Mouse (Mus musculus): ENCODE data around the gene Ecsit.

Ecsit gene

DNA sequence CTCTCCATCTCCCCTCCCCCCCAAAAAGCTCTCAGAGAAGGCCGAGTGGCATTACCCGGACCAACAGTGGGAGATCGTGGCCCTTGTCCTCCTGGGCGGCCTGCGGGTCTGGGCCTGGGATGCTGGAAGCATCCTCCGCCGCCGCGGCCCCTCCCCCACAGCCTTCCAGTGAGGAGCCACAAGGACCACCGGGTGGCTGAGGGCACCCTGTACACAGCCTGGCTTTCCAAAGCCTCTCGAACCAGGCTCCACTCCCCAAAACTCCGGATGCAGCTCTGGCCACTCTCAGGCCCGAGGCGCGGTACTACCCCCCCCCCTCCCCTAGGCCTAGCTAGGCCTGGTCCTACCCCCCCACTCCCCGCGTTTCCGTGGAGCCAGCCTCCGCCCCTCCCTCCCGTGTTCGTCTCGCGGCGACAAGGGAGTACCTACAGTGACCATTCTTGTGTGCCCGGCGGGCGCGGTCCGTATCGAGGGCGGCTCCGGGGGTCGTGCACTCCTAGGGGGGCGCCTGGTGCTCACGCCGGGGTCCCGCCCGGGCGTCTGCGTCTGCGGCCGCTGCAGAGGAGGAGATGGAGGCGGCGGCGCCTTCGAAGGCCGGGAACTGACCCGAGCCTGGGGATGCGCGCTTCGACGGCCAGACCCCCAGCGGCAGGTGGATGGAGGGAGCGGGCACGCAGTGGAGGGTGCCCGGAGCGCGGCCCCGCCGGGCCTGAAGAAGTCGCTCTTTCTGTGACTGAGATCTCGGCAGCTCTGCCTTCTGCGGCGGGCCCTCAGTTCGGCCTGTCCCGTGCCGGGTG is 33.9 kb downstream of the Ecsit start:
- peak; percentile 20 for DNase-seq (ENCODE audit: low read depth)

DNA sequence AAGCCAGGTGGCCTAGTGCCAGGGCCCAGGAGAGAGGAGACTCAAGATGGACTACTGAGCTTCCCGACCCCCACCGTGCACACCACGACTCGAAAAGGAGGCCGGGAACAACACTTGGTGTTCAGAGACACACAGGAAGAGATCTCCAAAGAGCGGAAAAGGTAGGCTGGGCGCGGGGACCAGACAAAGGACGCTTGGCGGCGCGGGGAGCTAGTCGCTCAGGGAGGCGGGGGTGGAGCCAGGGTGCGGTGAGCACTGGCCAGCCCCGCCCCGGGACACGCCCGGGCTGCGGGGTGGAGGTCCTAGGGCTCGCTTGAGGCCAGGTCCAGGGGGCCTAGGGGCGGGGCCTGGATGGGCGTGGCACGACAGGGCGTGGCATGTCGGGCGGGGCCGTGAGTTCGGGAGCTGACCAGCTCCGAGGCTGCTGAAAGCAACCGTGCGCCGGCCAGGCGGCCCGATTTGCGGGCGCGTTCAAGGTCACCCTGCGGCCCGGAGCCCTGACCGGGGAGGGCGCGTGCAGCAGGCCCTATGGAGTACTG is 34.8 kb downstream of the Ecsit start:
- peak; percentile 69 for DNase-seq (ENCODE audit: low read depth)

DNA sequence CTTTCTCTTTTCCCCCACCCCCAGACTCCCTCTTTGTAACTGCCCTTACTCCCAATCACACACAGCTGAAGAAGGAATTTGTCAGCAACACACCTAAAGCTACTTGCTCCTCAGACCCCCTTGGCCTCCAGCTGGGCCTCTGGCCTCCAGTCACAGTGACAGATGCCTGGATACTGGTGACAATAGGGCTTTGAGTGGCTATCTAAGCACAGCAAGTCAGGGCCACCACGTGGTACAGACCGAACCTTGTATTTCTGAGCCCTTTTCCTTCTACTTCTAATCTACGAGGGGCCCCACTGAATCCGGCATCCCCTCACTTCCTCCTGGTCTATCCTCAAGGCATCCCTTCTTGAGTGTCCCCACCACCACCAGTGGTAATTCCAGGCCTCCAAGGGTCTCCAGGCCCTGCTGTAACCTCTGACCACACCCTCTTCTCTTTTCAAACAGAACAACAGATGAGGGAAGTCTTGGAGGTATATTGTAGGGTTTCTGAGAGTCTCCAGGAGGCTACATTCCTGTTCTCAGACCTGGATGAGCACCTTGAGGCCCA is 35.4 kb downstream of the Ecsit start:
- DNase-seq (ENCODE audit: low read depth) = no peak

DNA sequence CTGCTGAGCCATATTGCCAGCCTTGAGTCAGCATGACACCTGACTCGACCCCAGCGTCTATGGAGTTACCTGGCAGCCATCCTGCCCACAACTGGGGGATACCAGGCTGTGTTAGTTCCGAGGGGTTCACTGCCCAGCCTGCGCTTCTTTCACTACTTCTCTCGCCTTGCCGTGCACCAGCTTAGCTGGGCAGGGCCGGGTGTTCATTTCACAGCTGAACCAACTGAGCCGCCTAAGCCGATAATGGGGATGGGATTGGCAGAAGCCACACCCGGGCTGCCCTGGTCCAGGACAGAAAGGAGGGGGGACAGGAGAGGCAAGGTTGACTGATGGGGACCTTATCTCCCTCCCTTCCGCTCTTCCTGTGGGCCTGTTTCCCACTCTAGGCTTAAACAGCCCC is 35.9 kb downstream of the Ecsit start:
- DNase-seq (ENCODE audit: low read depth) = no peak

DNA sequence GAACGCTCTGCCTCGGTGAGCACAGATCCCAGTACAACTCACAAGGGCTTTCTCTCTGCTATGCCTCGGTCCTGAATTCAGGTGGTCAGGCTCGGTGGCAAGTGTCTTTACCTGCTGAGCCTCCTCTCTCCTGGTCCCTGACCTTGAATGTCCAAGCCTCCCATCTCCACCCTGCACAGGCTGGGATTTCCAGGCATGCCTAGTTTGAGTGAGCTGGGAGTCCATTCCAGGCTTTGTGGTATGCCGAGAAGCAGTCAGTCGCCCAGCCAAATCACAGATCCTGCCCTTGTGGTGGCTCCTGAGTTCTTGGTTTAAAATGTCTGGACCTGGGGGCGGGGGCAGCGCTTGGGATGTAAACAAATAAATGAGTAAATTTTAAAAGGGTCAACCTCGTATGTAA is 37.9 kb downstream of the Ecsit start:
- no peak for DNase-seq (ENCODE audit: low read depth)

DNA sequence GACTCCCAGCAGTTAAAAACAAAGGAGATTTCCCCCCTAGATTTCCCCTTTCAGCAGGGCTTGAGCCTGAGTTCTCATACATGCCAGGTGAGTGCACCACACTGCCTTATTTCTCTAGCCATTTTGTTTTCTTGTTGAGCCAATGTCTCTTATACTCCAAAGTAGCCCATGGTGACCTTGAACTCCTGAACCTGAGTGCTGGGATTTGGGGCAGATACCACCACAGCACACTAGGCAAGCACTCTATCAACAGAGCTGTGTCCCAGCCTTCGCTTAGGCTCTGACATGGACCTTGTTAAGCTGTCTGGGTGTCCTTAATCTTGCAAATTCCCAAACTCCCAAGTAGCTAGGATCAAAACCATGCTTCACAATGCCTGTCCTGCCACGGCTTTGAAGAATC is 43.4 kb downstream of the Ecsit start:
- no peak for DNase-seq (ENCODE audit: low read depth)

DNA sequence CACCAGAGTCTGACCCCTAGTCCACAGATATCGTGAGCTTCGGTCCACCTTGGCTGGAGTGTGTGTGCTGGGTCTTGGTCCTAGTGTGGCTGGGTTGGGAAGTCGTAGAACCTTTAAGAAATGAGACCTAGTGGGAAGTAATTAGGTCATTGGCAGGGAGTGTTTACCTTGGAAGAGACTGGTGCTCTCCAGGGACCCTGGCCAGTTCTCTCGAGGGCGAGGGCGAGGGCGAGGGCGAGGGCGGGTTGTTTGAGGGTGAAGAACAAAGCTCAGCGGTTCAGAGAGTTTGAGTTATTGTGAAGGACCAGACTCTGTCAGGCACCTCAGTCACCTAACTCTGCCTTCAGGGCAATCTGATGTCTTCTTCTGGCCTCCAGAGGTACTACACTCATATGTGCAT is 47.4 kb downstream of the Ecsit start:
- DNase-seq (ENCODE audit: low read depth) = no peak

DNA sequence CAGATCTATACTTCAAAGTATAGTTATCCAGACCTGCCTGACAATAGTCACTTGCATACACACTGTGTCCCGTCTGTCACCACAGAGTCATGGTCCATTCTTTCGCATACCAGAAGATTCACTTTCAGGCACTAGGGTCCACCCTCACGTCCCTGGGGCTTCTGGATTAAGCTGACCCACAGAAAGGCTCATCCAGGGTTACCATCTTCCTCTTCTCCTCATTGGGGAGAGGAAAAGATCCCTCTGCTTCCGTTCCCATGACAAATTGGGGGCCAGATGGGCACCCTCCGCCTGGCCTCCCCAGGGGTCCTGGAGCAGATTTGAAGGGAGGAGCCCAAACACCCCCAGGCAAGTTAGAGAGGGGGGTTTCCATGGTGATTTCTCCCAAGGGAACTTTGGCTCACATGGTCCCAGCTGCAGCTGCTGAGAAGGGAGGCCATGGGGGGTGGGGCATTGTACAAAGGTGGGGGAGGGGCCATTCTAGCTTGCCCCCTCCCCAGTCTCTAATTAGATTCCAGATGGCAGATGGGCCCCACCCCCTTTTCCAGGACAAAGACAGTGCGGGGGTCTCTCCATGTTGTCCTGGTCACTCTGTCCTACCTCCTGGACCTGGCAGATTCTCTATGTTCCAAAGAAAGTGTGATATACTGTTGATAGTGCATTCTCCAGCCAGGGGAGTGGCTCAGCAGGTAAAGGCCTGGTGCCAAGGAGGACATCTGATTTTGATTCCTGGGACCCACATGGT is 49.8 kb downstream of the Ecsit start:
- no peak for DNase-seq (ENCODE audit: low read depth)

DNA sequence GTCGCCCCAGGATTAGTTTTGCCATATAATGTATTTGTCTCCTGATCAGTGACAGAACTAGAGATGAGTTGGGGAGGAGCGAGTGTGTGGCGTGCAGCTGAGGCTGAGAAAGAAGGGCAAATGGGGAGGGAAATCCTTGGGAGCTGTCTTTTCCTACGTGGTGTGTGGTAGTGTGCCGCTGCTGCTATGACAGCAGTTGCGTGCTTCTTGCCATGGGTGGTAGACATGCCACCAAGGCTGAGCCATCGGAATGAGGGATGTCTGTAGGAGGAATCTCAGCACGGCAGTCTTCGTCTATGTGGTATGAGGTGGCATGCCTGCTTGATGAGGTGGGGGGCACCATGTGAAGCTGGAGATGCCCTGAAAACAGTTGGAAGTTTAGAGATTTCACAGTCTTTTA is 54.9 kb downstream of the Ecsit start:
- DNase-seq (ENCODE audit: low read depth) = no peak

DNA sequence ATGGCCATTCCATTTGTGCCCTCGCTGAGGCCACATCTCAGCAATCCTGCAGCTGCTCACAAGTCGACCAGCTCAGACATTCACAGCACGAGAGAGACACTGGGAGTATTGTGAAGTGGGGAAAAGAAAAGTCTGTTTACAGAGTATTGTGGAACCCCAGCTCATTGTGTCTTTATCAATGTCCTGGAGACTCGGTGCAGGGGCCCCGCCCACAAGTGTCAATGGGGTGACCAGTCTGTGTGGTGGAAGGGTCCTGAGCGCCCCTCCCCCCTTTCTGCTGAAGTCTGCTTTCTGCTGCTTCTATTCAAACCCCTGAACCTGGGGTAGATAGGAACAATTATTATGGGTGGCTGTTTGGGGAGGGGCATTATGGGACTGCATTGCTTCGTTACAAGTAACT is 56.8 kb downstream of the Ecsit start:
- no peak for DNase-seq (ENCODE audit: low read depth)

DNA sequence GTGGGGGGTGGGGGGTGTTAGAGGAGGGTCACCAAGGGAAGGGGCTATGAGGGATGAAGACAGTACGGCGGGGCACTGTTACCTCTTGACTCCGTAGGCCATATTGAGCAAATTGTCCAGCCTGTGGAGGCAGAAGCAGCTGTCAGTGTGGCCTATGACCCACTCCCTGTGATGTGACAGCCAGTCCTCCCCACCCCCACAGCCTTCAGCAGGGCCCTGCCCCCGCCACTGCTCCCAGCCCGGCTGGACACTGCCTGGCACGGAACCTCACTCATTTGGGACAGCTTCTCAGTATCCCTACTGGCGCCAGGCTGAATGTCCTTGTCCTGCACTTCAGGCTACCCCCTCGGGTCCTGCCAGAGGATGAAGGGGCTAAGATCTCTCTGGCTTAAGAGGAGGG is 60.6 kb downstream of the Ecsit start:
- DNase-seq (ENCODE audit: low read depth) = no peak

Measured in induced T-regulatory cell, adult 2 months (primary cell).